Mouse (Mus musculus) kidney, embryonic 14.5 days (tissue): ENCODE results near the gene Bmp2k. TPM values are rescaled to one million over a fixed set of nuclear protein-coding genes. Genes with fewer than 3 reads are reported as not detected.

Source experiments
- ATAC-seq: fragments of 200-750 bp; cut with Nextera tagmentation; 2 replicates; pipeline ENCODE4 v1.8.0; 2017; ENCODE audit warnings: moderate number of reproducible peaks, mild to moderate bottlenecking, moderate TSS enrichment, moderate library complexity; ENCODE audit not compliant: low FRiP score, low TSS enrichment
- H3K27ac ChIP-seq: fragments of 300-500 bp; sonication (generic); 2 replicates; pipeline ENCODE4 v1.5.1; 2014; ENCODE audit warnings: low read depth, mild to moderate bottlenecking, low read length, moderate library complexity, mixed read lengths
- H3K27me3 ChIP-seq: fragments of 300-500 bp; sonication (generic); 2 replicates; pipeline ENCODE4 v1.6.1; 2014; ENCODE audit warnings: mild to moderate bottlenecking, low read length; ENCODE audit not compliant: control insufficient read depth, insufficient read depth
- H3K36me3 ChIP-seq: fragments of 300-500 bp; sonication (generic); 2 replicates; pipeline ENCODE4 v1.6.1; 2014; ENCODE audit warnings: low read length, mixed read lengths; ENCODE audit not compliant: control insufficient read depth, insufficient read depth
- H3K4me1 ChIP-seq: fragments of 300-500 bp; sonication (generic); 2 replicates; pipeline ENCODE4 v1.6.1; 2014; ENCODE audit warnings: low read length, mixed read lengths; ENCODE audit not compliant: control insufficient read depth, insufficient read depth
- H3K4me2 ChIP-seq: fragments of 300-500 bp; sonication (generic); replicated peaks from 2 replicates; pipeline ENCODE4 v1.6.1; 2014; ENCODE audit warnings: low read depth, mild to moderate bottlenecking, low read length
- H3K4me3 ChIP-seq: fragments of 300-500 bp; sonication (generic); 2 replicates; pipeline ENCODE4 v1.5.1; 2014; ENCODE audit warnings: mild to moderate bottlenecking, low read length
- H3K9ac ChIP-seq: fragments of 300-500 bp; sonication (generic); 2 replicates; pipeline ENCODE4 v1.6.1; 2014; ENCODE audit warnings: low read depth, mild to moderate bottlenecking, low read length, moderate library complexity
- H3K9me3 ChIP-seq: fragments of 300-500 bp; sonication (generic); 2 replicates; pipeline ENCODE4 v1.6.1; 2016; ENCODE audit warnings: low read length; ENCODE audit not compliant: control insufficient read depth
- WGBS: fragments of 180-500 bp; shearing (Covaris S2); extraction: QIAGEN DNeasy Blood & Tissue Kit; methylation state at CpG from one replicate; pipeline ENCODE4 v1.1.7; 2014; 5-methylcytosine and 5-hydroxymethylcytosine counted together
- polyA plus RNA-seq: library from polyadenylated mRNA; unstranded; fragments of >200 nt; fragmentation: Nextera tagmentation; extraction: Ambion mirVana; gene quantifications from 2 replicates; pipeline ENCODE4 v1.2.1, GENCODE M21; 2014

Gene Bmp2k
- polyA plus RNA-seq, 1 experiment from 2014 or later: 10.9 TPM

- no peak overlapping the region for H3K27ac ChIP-seq
- no peaks in the 10 kb centered on the region for H3K9me3 ChIP-seq
- H3K36me3 ChIP-seq: no peaks in the 10 kb centered on the region
- H3K27me3 ChIP-seq: no peaks in the 10 kb centered on the region
- H3K4me2 ChIP-seq: peak overlapping the region; percentile 63
- ATAC-seq: no peak
- H3K9ac ChIP-seq: peak overlapping the region; percentile 52
- no peaks in the 10 kb centered on the region for H3K4me1 ChIP-seq
- peak overlapping the region; percentile 55 for H3K4me3 ChIP-seq
- 17% methylated on average over 5 of the region's 5 CpGs for WGBS
Measured at GRCm38 (mm10) chr5:97110697-97111096, 113.2 kb downstream of the Bmp2k start.

- peak; percentile 100 for ATAC-seq
- Histone ChIP-seq H3K4me2 (peak within 1 kb of the TSS; percentile 63), H3K4me1 (no peaks in the 10 kb centered on the region), H3K27me3 (no peaks in the 10 kb centered on the region), H3K9me3 (no peaks in the 10 kb centered on the region), H3K27ac (no peak within 1 kb of the TSS), H3K4me3 (peak within 1 kb of the TSS; percentile 55), H3K9ac (peak within 1 kb of the TSS; percentile 52), H3K36me3 (no peaks in the 10 kb centered on the region)
- WGBS: under 1% methylated on average over 52 of the region's 62 CpGs
Measured at GRCm38 (mm10) chr5:97111207-97111910, 113.9 kb downstream of the Bmp2k start, which contains the start of gene Paqr3. Paqr3 (minus strand) TSS chr5:97111596.

- Histone ChIP-seq H3K9me3 (no peaks in the 10 kb centered on the region), H3K4me1 (no peaks in the 10 kb centered on the region), H3K27ac (no peak overlapping the region), H3K4me3 (no peak overlapping the region), H3K4me2 (no peak overlapping the region), H3K9ac (no peak overlapping the region), H3K36me3 (no peaks in the 10 kb centered on the region), H3K27me3 (no peaks in the 10 kb centered on the region)
- ATAC-seq: no peak
- 73% methylated on average over 12 of the region's 12 CpGs for whole genome bisulfite sequencing
Measured at GRCm38 (mm10) chr5:97124977-97125376, 127.5 kb downstream of the Bmp2k start.

- ATAC-seq: no peak
- no peaks in the 10 kb centered on the region for H3K4me1 ChIP-seq
- H3K4me3 ChIP-seq: no peak overlapping the region
- H3K9ac ChIP-seq: no peak overlapping the region
- H3K36me3 ChIP-seq: no peaks in the 10 kb centered on the region
- WGBS: 71% methylated on average over 10 of the region's 10 CpGs
- no peaks in the 10 kb centered on the region for H3K9me3 ChIP-seq
- H3K27me3 ChIP-seq: no peaks in the 10 kb centered on the region
- no peak overlapping the region for H3K4me2 ChIP-seq
- H3K27ac ChIP-seq: no peak overlapping the region
Measured at GRCm38 (mm10) chr5:97125459-97125970, 128.0 kb downstream of the Bmp2k start.

GRCm38 (mm10) chr5:97126005-97126404, 128.5 kb downstream of the Bmp2k start:
- H3K27ac ChIP-seq: no peak overlapping the region
- H3K4me3 ChIP-seq: no peak overlapping the region
- ATAC-seq: peak; percentile 58; the same call in 1 of the 2 replicates
- H3K27me3 ChIP-seq: no peaks in the 10 kb centered on the region
- H3K9me3 ChIP-seq: no peaks in the 10 kb centered on the region
- no peak overlapping the region for H3K9ac ChIP-seq
- H3K4me1 ChIP-seq: no peaks in the 10 kb centered on the region
- H3K4me2 ChIP-seq: no peak overlapping the region
- 21% methylated on average over 4 of the region's 4 CpGs for WGBS
- H3K36me3 ChIP-seq: no peaks in the 10 kb centered on the region

- no peak overlapping the region for H3K4me3 ChIP-seq
- H3K9me3 ChIP-seq: no peaks in the 10 kb centered on the region
- no peak for ATAC-seq
- H3K9ac ChIP-seq: no peak overlapping the region
- 81% methylated on average over 6 of the region's 6 CpGs for WGBS
- no peak overlapping the region for H3K27ac ChIP-seq
- no peaks in the 10 kb centered on the region for H3K4me1 ChIP-seq
- no peak overlapping the region for H3K4me2 ChIP-seq
- H3K36me3 ChIP-seq: no peaks in the 10 kb centered on the region
- H3K27me3 ChIP-seq: no peaks in the 10 kb centered on the region
Measured at GRCm38 (mm10) chr5:97127284-97127683, 129.8 kb downstream of the Bmp2k start.

- H3K4me2 ChIP-seq: no peak overlapping the region
- H3K9ac ChIP-seq: no peak overlapping the region
- H3K36me3 ChIP-seq: no peaks in the 10 kb centered on the region
- H3K9me3 ChIP-seq: no peaks in the 10 kb centered on the region
- H3K4me3 ChIP-seq: no peak overlapping the region
- peak; percentile 63; the same call in 1 of the 2 replicates for ATAC-seq
- no peaks in the 10 kb centered on the region for H3K4me1 ChIP-seq
- H3K27me3 ChIP-seq: no peaks in the 10 kb centered on the region
- H3K27ac ChIP-seq: no peak overlapping the region
- WGBS: 50% methylated on average over 21 of the region's 21 CpGs
Measured at GRCm38 (mm10) chr5:97128242-97129226, 131.0 kb downstream of the Bmp2k start.

- WGBS: 96% methylated on average over 2 of the region's 2 CpGs
- H3K9me3 ChIP-seq: no peaks in the 10 kb centered on the region
- H3K4me1 ChIP-seq: no peaks in the 10 kb centered on the region
- no peaks in the 10 kb centered on the region for H3K36me3 ChIP-seq
- no peak overlapping the region for H3K27ac ChIP-seq
- ATAC-seq: no peak
- H3K4me3 ChIP-seq: no peak overlapping the region
- no peaks in the 10 kb centered on the region for H3K27me3 ChIP-seq
- H3K4me2 ChIP-seq: no peak overlapping the region
- H3K9ac ChIP-seq: no peak overlapping the region
Measured at GRCm38 (mm10) chr5:97129589-97129988, 132.1 kb downstream of the Bmp2k start.
